Mouse (Mus musculus): ENCODE measurements around the gene Chn2. TPM values are rescaled to one million over a fixed set of nuclear protein-coding genes. Genes with fewer than 3 reads are reported as not detected.

Chn2 gene
- polyA plus RNA-seq, 1 experiment = 5.9 TPM

- DNase-seq (ENCODE audit: low read depth) = no peak
Observed at GRCm38 (mm10) chr6:54231769-54232558, 192.6 kb downstream of the Chn2 start.

- DNase-seq (ENCODE audit: low read depth) = no peak
Observed at GRCm38 (mm10) chr6:54236441-54236840, 197.1 kb downstream of the Chn2 start.

- no peak for DNase-seq (ENCODE audit: low read depth)
Observed at GRCm38 (mm10) chr6:54241761-54242160, 202.4 kb downstream of the Chn2 start.

GRCm38 (mm10) chr6:54242286-54242685 lies 202.9 kb downstream of the Chn2 start:
- DNase-seq (ENCODE audit: low read depth) = no peak

- peak; percentile 19 for DNase-seq (ENCODE audit: low read depth)
Observed at GRCm38 (mm10) chr6:54248354-54249252, 209.2 kb downstream of the Chn2 start.

- DNase-seq (ENCODE audit: low read depth) = no peak
Observed at GRCm38 (mm10) chr6:54251401-54252191, 212.2 kb downstream of the Chn2 start.

GRCm38 (mm10) chr6:54253206-54253605 lies 213.9 kb downstream of the Chn2 start:
- no peak for DNase-seq (ENCODE audit: low read depth)

- no peak for DNase-seq (ENCODE audit: low read depth)
Observed at GRCm38 (mm10) chr6:54253881-54254280, 214.5 kb downstream of the Chn2 start.

GRCm38 (mm10) chr6:54254759-54255158 lies 215.4 kb downstream of the Chn2 start:
- DNase-seq (ENCODE audit: low read depth) = no peak

- DNase-seq (ENCODE audit: low read depth) = no peak
Observed at GRCm38 (mm10) chr6:54255321-54255720, 216.0 kb downstream of the Chn2 start.

GRCm38 (mm10) chr6:54256397-54256796 lies 217.0 kb downstream of the Chn2 start:
- no peak for DNase-seq (ENCODE audit: low read depth)

GRCm38 (mm10) chr6:54257552-54257951 lies 218.2 kb downstream of the Chn2 start:
- no peak for DNase-seq (ENCODE audit: low read depth)

- no peak for DNase-seq (ENCODE audit: low read depth)
Observed at GRCm38 (mm10) chr6:54258462-54258861, 219.1 kb downstream of the Chn2 start.

GRCm38 (mm10) chr6:54262732-54263131 lies 223.4 kb downstream of the Chn2 start:
- DNase-seq (ENCODE audit: low read depth) = no peak

- DNase-seq (ENCODE audit: low read depth) = no peak
Observed at GRCm38 (mm10) chr6:54263890-54264289, 224.5 kb downstream of the Chn2 start.

- DNase-seq (ENCODE audit: low read depth) = no peak
Observed at GRCm38 (mm10) chr6:54264537-54264936, 225.2 kb downstream of the Chn2 start.

GRCm38 (mm10) chr6:54265384-54265783 lies 226.0 kb downstream of the Chn2 start:
- no peak for DNase-seq (ENCODE audit: low read depth)

- no peak for DNase-seq (ENCODE audit: low read depth)
Observed at GRCm38 (mm10) chr6:54272556-54273378, 233.4 kb downstream of the Chn2 start.

GRCm38 (mm10) chr6:54273379-54273730 lies 234.0 kb downstream of the Chn2 start:
- no peak for DNase-seq (ENCODE audit: low read depth)

- DNase-seq (ENCODE audit: low read depth) = no peak
Observed at GRCm38 (mm10) chr6:54277234-54277633, 237.9 kb downstream of the Chn2 start.

- no peak for DNase-seq (ENCODE audit: low read depth)
Observed at GRCm38 (mm10) chr6:54277828-54278227, 238.5 kb downstream of the Chn2 start.
